Mouse (Mus musculus): ENCODE data around the gene Clybl.

The Clybl gene

GRCm38 (mm10) chr14:122388431-122389031 lies 207.0 kb downstream of the Clybl start:
- in situ Hi-C loops (cut with MboI), result no loop called here

- in situ Hi-C loops (cut with MboI), result no loop called here
Observed at GRCm38 (mm10) chr14:122389684-122390370, 208.3 kb downstream of the Clybl start.

GRCm38 (mm10) chr14:122390935-122391334 lies 209.4 kb downstream of the Clybl start:
- in situ Hi-C loops (cut with MboI), result no loop called here

GRCm38 (mm10) chr14:122393119-122393518 lies 211.6 kb downstream of the Clybl start:
- in situ Hi-C loops (cut with MboI), result no loop called here

- in situ Hi-C loops (cut with MboI), result no loop called here
Observed at GRCm38 (mm10) chr14:122398676-122399075, 217.2 kb downstream of the Clybl start.

GRCm38 (mm10) chr14:122399906-122400305 lies 218.4 kb downstream of the Clybl start:
- in situ Hi-C loops (cut with MboI), result no loop called here

GRCm38 (mm10) chr14:122401886-122402285 lies 220.4 kb downstream of the Clybl start:
- in situ Hi-C loops (cut with MboI), result no loop called here

- in situ Hi-C loops (cut with MboI), result no loop called here
Observed at GRCm38 (mm10) chr14:122402716-122403258, 221.3 kb downstream of the Clybl start.

- in situ Hi-C loops (cut with MboI), result no loop called here
Observed at GRCm38 (mm10) chr14:122403422-122403940, 222.0 kb downstream of the Clybl start.

- in situ Hi-C loops (cut with MboI), result no loop called here
Observed at GRCm38 (mm10) chr14:122404596-122405154, 223.2 kb downstream of the Clybl start.

GRCm38 (mm10) chr14:122405236-122405635 lies 223.7 kb downstream of the Clybl start:
- in situ Hi-C loops (cut with MboI), result no loop called here

- in situ Hi-C loops (cut with MboI), result no loop called here
Observed at GRCm38 (mm10) chr14:122405897-122406540, 224.5 kb downstream of the Clybl start.

- in situ Hi-C loops (cut with MboI), result no loop called here
Observed at GRCm38 (mm10) chr14:122406541-122407219, 225.2 kb downstream of the Clybl start.

GRCm38 (mm10) chr14:122412841-122413541 lies 231.5 kb downstream of the Clybl start:
- in situ Hi-C loops (cut with MboI), result no loop called here

- in situ Hi-C loops (cut with MboI), result no loop called here
Observed at GRCm38 (mm10) chr14:122413542-122413928, 232.0 kb downstream of the Clybl start.

- in situ Hi-C loops (cut with MboI), result no loop called here
Observed at GRCm38 (mm10) chr14:122414786-122415185, 233.3 kb downstream of the Clybl start.

- in situ Hi-C loops (cut with MboI), result no loop called here
Observed at GRCm38 (mm10) chr14:122416166-122416771, 234.8 kb downstream of the Clybl start.

GRCm38 (mm10) chr14:122424441-122424840 lies 242.9 kb downstream of the Clybl start:
- in situ Hi-C loops (cut with MboI), result no loop called here

GRCm38 (mm10) chr14:122426529-122427203 lies 245.2 kb downstream of the Clybl start:
- in situ Hi-C loops (cut with MboI), result no loop called here

GRCm38 (mm10) chr14:122427204-122427560 lies 245.7 kb downstream of the Clybl start:
- in situ Hi-C loops (cut with MboI), result no loop called here

Measured in mature B cell (primary cell).